Mouse (Mus musculus): ENCODE measurements around the gene Samd1.
A peak's percentile ranks its signal among the peaks of the same experiment; 100 is the strongest.
"Not testable (repeated sequence)": the region's sequence is repeated elsewhere in the genome, so short reads cannot be mapped to it uniquely, and the experiment has no call there.

Gene Samd1

DNA sequence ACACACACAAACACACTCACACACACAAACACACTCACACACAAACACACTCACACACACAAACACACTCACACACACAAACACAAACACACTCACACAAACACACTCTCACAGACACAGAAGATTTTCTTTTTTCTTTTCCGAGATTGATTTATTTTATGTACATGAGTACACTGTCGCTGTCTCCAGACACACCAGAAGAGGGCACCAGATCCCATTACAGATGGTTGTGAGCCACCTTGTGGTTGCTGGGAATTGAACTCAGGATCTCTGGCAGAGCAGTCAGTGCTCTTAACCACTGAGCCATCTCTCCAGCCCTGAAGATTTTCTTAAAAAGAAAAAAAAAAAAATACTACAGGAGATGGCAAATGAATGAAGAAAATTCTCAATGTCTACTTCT is 14.2 kb upstream of the Samd1 start:
- not testable (repeated sequence) for DNase-seq (ENCODE audit: low read depth)

- no peak for DNase-seq (ENCODE audit: low read depth)
Observed at GRCm38 (mm10) chr8:83989243-83989642, 8.2 kb upstream of the Samd1 start.

GRCm38 (mm10) chr8:83990170-83990569 is 7.3 kb upstream of the Samd1 start:
- DNase-seq (ENCODE audit: low read depth) = no peak

DNA sequence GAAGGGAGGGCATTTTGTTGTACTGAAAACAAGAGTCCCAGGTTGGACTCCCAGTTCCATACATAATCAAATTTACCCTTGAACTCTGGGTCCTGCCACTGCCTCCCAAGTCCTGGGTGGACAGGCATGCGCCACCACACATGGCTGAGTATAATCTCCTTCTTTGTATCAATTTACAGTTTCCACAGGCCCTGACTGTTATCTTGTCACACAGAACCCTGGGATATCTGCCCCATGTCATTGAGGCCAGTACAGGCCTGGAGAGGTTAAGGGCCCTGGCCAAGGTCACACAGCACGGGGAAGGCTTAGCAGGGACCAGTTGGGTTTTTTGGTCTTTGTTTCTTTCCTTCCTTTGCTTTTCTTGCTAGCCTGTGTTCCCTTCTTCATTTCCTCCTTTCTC is 5.0 kb upstream of the Samd1 start:
- no peak for DNase-seq (ENCODE audit: low read depth)

- no peak for DNase-seq (ENCODE audit: low read depth)
Observed at GRCm38 (mm10) chr8:83994030-83994429, 3.4 kb upstream of the Samd1 start.

DNA sequence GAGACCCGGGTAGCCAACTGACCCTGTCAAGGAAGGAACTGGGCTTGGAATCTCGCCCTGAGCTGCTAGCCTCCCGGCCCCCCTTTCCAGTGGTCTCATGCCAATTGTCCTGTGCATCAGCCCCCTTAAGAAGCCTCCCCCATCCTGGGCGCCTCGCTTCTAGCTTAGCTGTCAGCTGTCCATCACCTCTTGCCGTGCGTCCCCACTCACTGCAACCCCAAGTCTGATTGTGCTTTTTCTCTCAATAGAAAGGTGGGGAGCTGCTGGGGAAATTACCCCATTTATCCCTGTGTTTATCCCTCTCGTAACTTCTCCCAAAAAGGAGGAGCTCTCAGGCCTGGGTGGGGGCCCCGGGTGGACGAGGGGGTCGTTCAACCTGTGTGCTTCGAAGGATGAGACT is 1.5 kb upstream of the Samd1 start:
- no peak for DNase-seq (ENCODE audit: low read depth)

GRCm38 (mm10) chr8:83996567-83997505 is 636 bp upstream of the Samd1 start:
- peak; percentile 95 for DNase-seq (ENCODE audit: low read depth)

GRCm38 (mm10) chr8:83998231-83999056 is 972 bp downstream of the Samd1 start:
- peak; percentile 84 for DNase-seq (ENCODE audit: low read depth)

GRCm38 (mm10) chr8:83999057-83999705 is 1.7 kb downstream of the Samd1 start:
- DNase-seq (ENCODE audit: low read depth) = no peak

- DNase-seq (ENCODE audit: low read depth) = no peak
Observed at GRCm38 (mm10) chr8:83999825-84000224, 2.4 kb downstream of the Samd1 start.

DNA sequence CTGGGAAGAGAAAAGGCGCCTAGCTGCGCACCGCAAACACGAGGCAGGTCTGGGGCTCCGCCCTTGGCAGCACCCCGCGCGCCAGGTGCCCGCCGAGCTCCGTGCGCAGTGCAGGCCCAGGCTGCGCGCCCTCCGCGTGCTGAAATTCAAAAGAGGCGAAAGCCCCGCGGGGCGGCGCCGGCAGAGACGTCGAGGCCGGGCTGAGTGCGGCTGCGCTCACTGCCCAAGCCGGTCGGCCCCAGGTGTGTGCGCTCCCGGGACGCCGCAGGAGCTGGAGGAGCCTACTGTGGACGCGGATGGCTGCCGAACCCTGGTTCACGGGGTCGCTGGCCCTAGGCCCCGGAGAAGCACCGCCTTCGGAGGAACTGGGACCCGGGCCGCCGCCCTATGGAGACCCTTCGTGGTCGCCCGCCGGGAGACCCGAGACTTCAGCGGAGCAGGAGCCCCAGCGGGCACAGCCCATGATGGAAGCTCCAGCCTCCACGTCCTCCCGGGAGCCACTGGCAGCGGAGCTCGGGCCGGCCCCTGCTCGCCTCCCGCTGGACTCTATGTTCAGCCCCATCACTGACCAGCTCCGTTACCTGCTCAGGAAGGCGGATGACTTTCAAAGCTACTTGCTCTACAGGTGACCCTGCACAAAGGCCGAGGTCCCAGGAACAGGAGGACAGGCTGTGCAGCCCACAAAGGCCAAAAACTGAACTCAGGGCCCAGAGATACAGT is 4.0 kb downstream of the Samd1 start, which contains the start of gene 1700067K01Rik:
TSS of gene 1700067K01Rik (plus strand) at position 222 of the 720 bp plus-strand sequence.
- DNase-seq (ENCODE audit: low read depth) = no peak

GRCm38 (mm10) chr8:84002957-84003611 is 5.6 kb downstream of the Samd1 start:
- DNase-seq (ENCODE audit: low read depth) = peak; percentile 22

- DNase-seq (ENCODE audit: low read depth) = peak; percentile 36
Observed at GRCm38 (mm10) chr8:84003612-84004246, 6.3 kb downstream of the Samd1 start.

GRCm38 (mm10) chr8:84004533-84005201 is 7.2 kb downstream of the Samd1 start:
- peak; percentile 99 for DNase-seq (ENCODE audit: low read depth)

DNA sequence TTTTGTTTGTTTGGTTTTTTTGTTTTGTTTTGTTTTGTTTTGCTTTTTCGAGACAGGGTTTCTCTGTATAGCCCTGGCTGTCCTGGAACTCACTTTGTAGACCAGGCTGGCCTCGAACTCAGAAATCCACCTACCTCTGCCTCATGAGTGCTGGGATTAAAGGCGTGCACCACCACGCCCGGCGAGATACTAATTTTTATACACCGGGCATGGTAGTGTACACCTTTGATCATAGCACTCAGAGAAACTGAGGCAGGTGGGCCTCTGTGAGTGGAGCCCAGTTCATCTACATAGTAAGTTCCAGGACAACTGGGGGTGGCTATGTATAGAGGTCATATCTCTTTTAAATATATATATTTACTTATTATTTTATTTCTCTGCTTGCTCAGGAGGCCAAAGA is 8.0 kb downstream of the Samd1 start:
- DNase-seq (ENCODE audit: low read depth) = not testable (repeated sequence)

GRCm38 (mm10) chr8:84008362-84008761 is 10.9 kb downstream of the Samd1 start:
- peak; percentile 59 for DNase-seq (ENCODE audit: low read depth)

- peak; percentile 95 for DNase-seq (ENCODE audit: low read depth)
Observed at GRCm38 (mm10) chr8:84009876-84010275, 12.4 kb downstream of the Samd1 start.

- DNase-seq (ENCODE audit: low read depth) = peak; percentile 88
Observed at GRCm38 (mm10) chr8:84010625-84011611, 13.4 kb downstream of the Samd1 start.

Measured in NIH3T3 (cell line).